Comparison of ENCODE assay signal across 11 mouse cellular contexts in the genomic region with DNA sequence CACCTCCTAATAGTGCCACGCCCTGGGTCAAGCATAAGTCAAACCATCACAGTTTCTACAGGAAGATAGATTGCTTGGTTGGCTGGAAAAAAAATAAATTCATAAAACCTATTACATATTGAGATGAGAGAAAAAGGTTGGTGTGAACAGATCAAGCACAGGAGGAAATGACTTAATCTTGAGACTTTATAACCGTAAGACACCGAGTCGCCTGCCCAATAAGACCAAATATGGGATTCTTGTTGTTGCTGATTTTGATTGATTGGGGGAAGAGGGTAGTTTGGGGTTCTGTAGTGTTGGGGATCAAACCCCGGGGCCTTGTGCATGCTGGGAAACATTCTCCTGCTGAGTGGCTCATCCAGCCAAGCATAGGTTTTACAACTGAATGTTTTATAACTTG.
"Had no signal": no experiment of that assay in that cellular context is flagged by ENCODE, and none has a peak within 500 bp of the region (broad histone marks: within the 10 kb centered on the region; RNA-seq: fewer than 3 reads in every experiment).

No protein-coding gene starts in this region.

- DNase-seq: kidney, adult 18-20 months; kidney, adult 9 months; kidney, postnatal 14 days; kidney, postnatal 4 days; liver, embryonic 13.5 days; lung, adult 2 months; right cerebral cortex, adult 18-20 months; right cerebral cortex, postnatal 14 days; right cerebral cortex, postnatal 4 days; thymus, postnatal 25 days had no signal

- ATAC-seq: midbrain, embryonic 15.5 days had no signal
